Mouse (Mus musculus): ENCODE measurements around the gene Tenm4. TPM values are rescaled to one million over a fixed set of nuclear protein-coding genes. Genes with fewer than 3 reads are reported as not detected.

The Tenm4 gene
- polyA plus RNA-seq, 1 experiment from 2014 or later: 16.8 TPM

GRCm38 (mm10) chr7:96842477-96843255, 671.6 kb downstream of the Tenm4 start:
- 72% methylated on average over 12 of the region's 12 CpGs for WGBS
- no peak for DNase-seq (ENCODE audit: low spot score)
- peaks cover 11% of the 10 kb centered on the region; the same call in 1 of the 2 replicates for H3K36me3 ChIP-seq

DNA sequence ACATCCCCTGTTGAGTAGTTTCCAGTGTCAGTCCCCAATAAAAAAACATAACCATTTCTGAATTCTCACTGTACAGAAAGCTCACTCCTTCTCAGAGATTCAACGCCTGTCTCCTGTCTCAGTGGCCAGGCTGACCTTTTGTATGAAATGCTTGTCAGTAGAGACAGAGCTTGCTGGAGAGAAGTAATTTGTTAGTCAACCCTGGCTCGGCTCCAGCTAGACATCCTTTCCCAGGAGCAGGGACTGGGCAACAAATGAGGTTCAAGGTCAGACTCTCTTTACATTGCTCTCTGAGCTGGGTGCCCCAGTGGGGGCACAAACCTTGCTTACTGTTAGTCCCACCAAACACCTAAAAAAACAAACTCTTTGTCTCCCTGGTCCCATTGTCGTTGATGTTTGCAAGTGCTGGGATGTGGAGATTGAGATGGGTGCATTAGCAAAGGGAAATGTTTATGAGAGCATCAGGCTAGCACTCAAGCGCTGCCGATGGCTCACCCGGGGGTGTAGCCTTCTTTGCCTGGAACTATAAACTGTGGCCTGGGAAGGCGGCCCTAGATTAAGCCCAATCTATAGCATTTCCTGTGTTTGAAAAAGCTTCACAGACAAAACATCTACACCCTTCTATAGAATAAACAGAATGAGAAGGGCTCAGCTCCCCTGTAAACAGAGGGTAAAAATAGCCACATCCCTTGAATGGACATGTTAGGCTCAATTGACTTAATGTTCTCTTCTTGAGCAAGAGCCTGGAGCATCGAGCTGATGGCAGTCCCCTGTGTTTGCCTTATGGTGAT, 673.3 kb downstream of the Tenm4 start:
- 0 out of 2 replicates have a peak, but pooled peaks cover 5% of the 10 kb centered on the region for H3K27me3 ChIP-seq (ENCODE audit: insufficient read depth, poor library complexity, severe bottlenecking)
- peaks cover 8% of the 10 kb centered on the region; the same call in 1 of the 2 replicates for H3K4me1 ChIP-seq
- 0 out of 2 replicates have a peak, but pooled peaks cover 10% of the 10 kb centered on the region for H3K36me3 ChIP-seq
- no peak for DNase-seq (ENCODE audit: low spot score)
- H3K4me3 ChIP-seq: no peak overlapping the region
- H3K27ac ChIP-seq: no peak overlapping the region
- H3K9me3 ChIP-seq: no peaks in the 10 kb centered on the region
- 72% methylated on average over 8 of the region's 8 CpGs for WGBS

More at GRCm38 (mm10) chr7:96842477-96843255, 671.6 kb downstream of the Tenm4 start:
- H3K4me1 ChIP-seq: peaks cover 8% of the 10 kb centered on the region; the same call in 1 of the 2 replicates
- 0 out of 2 replicates have a peak, but pooled peaks cover 5% of the 10 kb centered on the region for H3K27me3 ChIP-seq (ENCODE audit: insufficient read depth, poor library complexity, severe bottlenecking)
- H3K9me3 ChIP-seq: no peaks in the 10 kb centered on the region
- H3K27ac ChIP-seq: no peak overlapping the region
- H3K4me3 ChIP-seq: no peak overlapping the region

DNA sequence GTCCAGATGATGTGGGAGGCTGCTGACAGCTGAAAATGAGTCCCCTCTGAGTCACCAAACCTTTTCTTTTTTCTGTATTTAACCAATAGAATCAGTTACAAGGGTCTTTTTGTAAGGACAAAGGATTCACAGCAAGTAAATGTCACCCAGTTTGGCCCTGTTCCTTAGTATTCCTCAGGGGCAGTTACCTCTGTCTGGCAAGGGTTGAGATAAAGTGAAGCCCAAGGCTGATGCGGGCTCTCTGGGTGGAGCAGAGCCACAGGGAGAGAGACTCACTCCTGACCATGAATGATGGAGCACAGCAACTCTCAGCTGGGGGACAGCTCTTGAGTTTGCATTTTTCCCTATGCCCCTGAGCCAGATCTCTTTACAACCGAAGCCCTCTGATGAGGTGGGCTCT, 681.7 kb downstream of the Tenm4 start:
- Histone ChIP-seq H3K27ac (no peak overlapping the region), H3K4me1 (no peaks in the 10 kb centered on the region), H3K9me3 (no peaks in the 10 kb centered on the region), H3K36me3 (peaks cover 10% of the 10 kb centered on the region; the same call in 1 of the 2 replicates), H3K4me3 (no peak overlapping the region), H3K27me3 (ENCODE audit: insufficient read depth, poor library complexity, severe bottlenecking) (no peaks in the 10 kb centered on the region)
- WGBS: 76% methylated on average over 2 of the region's 2 CpGs
- no peak for DNase-seq (ENCODE audit: low spot score)

GRCm38 (mm10) chr7:96855867-96856406, 684.9 kb downstream of the Tenm4 start:
- Histone ChIP-seq H3K9me3 (no peaks in the 10 kb centered on the region), H3K27ac (no peak overlapping the region), H3K4me1 (no peaks in the 10 kb centered on the region), H3K27me3 (ENCODE audit: insufficient read depth, poor library complexity, severe bottlenecking) (no peaks in the 10 kb centered on the region), H3K36me3 (peaks cover 2% of the 10 kb centered on the region; the same call in 1 of the 2 replicates), H3K4me3 (no peak overlapping the region)
- DNase-seq (ENCODE audit: low spot score): no peak
- 81% methylated on average over 5 of the region's 5 CpGs for WGBS

DNA sequence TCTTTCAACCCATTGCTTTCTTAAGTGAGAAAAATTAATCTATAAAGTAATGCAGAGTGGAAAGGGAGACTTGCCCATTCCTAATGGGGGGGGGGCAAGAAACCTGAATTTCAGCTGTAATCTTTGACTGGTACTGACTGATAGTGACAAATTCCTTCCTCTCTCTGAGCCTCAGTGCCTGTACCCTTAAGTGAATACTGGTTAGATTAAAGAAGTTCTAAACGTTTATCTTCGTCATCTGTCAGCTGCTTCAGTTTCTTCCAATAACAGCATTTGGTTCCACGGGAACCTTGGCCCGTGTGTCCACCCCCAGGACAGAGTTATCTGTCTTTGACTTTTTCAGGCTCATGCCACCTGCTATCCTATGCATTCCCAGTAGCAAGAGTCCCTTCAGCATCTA, 685.5 kb downstream of the Tenm4 start:
- Histone ChIP-seq H3K36me3 (peaks cover 2% of the 10 kb centered on the region; the same call in 1 of the 2 replicates), H3K27ac (no peak overlapping the region), H3K4me3 (no peak overlapping the region), H3K9me3 (no peaks in the 10 kb centered on the region), H3K4me1 (no peaks in the 10 kb centered on the region), H3K27me3 (ENCODE audit: insufficient read depth, poor library complexity, severe bottlenecking) (no peaks in the 10 kb centered on the region)
- no peak for DNase-seq (ENCODE audit: low spot score)
- WGBS: 54% methylated on average over 4 of the region's 4 CpGs

DNA sequence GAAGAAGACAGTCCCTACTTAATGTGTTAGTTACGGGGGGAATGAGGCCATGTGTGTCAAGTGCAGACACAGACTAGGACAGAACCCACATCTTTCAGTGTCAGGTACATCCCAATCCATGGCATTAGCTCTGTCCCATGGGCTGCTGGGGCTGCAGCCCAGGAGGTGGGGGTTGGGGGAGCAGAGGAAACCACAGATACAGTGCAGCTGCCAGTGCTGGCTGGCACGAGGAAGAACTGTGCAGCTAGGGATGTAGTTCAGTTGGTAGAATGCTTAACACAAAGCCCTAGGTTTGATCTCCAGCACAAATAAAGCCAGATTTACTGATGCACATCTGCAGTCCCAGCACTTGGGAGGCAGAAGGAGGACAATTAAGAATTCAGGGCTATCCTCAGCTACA, 688.0 kb downstream of the Tenm4 start:
- Histone ChIP-seq H3K4me3 (no peak overlapping the region), H3K27me3 (ENCODE audit: insufficient read depth, poor library complexity, severe bottlenecking) (no peaks in the 10 kb centered on the region), H3K9me3 (no peaks in the 10 kb centered on the region), H3K27ac (no peak overlapping the region), H3K4me1 (no peaks in the 10 kb centered on the region), H3K36me3 (no peaks in the 10 kb centered on the region)
- 81% methylated on average over 2 of the region's 2 CpGs for WGBS
- DNase-seq (ENCODE audit: low spot score): no peak

DNA sequence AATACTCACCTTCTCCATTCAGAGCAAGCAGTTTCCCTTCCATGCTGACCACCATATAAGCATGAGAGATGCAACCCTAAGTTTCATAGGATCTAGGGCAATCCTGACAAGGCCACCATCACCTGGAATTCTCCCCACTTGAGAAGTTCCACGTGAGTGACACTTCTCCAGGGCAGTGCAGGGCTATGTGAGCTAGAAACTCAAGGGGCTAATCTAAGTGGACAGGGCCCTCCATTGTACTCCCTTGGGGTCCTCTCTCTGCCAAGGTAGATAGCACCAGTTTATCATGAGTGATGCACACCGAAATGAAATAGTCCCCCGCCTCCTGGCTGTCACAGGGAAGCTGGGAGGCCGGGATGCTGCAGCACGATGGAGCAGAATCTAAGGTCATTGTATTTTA, 688.6 kb downstream of the Tenm4 start:
- Histone ChIP-seq H3K4me1 (no peaks in the 10 kb centered on the region), H3K36me3 (no peaks in the 10 kb centered on the region), H3K4me3 (no peak overlapping the region), H3K27ac (no peak overlapping the region), H3K27me3 (ENCODE audit: insufficient read depth, poor library complexity, severe bottlenecking) (no peaks in the 10 kb centered on the region), H3K9me3 (no peaks in the 10 kb centered on the region)
- DNase-seq (ENCODE audit: low spot score): no peak
- 85% methylated on average over 5 of the region's 5 CpGs for WGBS

DNA sequence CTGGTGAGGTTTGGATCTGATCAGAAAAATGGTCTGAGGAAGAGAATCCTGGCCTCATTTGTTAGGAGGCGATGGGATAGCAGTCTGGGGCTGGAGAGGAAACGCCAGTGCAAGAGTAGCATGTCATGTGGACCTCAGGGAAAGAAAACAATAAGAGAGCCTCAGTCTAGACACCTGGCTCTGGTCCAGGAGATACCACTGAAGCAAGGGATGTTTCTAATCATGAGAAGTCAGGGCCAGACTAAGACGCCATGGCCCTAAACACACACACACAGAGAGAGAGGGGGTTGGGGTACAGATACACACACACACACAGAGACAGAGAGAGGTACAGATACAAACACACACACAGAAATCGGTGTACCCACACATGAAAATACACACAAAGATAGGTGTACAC, 689.6 kb downstream of the Tenm4 start:
- no peak overlapping the region for H3K4me3 ChIP-seq
- no peak for DNase-seq (ENCODE audit: low spot score)
- H3K4me1 ChIP-seq: no peaks in the 10 kb centered on the region
- H3K36me3 ChIP-seq: no peaks in the 10 kb centered on the region
- no peak overlapping the region for H3K27ac ChIP-seq
- no peaks in the 10 kb centered on the region for H3K9me3 ChIP-seq
- WGBS: 69% methylated on average over 4 of the region's 4 CpGs
- no peaks in the 10 kb centered on the region for H3K27me3 ChIP-seq (ENCODE audit: insufficient read depth, poor library complexity, severe bottlenecking)

- H3K27me3 ChIP-seq (ENCODE audit: insufficient read depth, poor library complexity, severe bottlenecking): no peaks in the 10 kb centered on the region
- no peaks in the 10 kb centered on the region for H3K36me3 ChIP-seq
- no peak overlapping the region for H3K4me3 ChIP-seq
- DNase-seq (ENCODE audit: low spot score): no peak
- no peaks in the 10 kb centered on the region for H3K9me3 ChIP-seq
- H3K27ac ChIP-seq: no peak overlapping the region
- H3K4me1 ChIP-seq: no peaks in the 10 kb centered on the region
- 69% methylated on average over 7 of the region's 7 CpGs for WGBS
Measured at GRCm38 (mm10) chr7:96864894-96865722, 694.1 kb downstream of the Tenm4 start.

DNA sequence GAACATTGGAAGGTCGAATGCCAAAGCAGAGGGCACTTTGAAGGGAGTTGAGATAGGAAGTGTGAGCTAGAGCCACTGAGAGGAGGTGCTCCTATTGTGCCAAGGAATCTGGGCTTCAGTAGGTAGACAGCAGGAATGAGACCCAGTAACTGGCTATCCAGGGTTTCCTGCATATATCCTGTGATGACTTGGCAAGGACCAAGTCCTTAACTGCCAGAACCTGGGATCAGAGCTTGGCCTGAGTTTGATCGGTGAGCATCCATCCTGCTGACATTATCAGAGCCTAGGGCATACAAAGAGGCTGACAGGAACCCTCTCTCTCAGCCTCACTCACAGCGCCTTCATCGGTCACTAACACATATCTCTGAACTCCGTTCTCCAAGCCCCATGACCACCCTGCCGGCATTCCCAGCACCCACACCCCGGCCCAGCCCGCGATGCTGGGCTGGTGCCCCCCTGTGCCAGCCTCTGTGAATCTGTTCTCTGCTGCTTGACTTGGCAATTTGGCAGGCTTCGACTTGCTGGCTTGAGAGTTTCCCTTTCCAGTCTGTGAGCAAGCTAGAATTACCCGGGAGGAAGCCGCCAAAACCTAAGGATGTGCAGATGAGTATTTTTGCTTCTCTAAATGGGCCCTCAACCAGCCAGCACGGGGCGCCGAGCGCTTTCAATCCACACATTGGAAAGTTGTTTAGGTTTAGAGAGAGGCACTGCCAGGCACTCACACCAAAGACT, 698.2 kb downstream of the Tenm4 start:
- Histone ChIP-seq H3K36me3 (peaks cover 9% of the 10 kb centered on the region; the same call in 1 of the 2 replicates), H3K9me3 (no peaks in the 10 kb centered on the region), H3K4me3 (no peak overlapping the region), H3K27ac (no peak overlapping the region), H3K27me3 (ENCODE audit: insufficient read depth, poor library complexity, severe bottlenecking) (no peaks in the 10 kb centered on the region), H3K4me1 (no peaks in the 10 kb centered on the region)
- no peak for DNase-seq (ENCODE audit: low spot score)
- 86% methylated on average over 16 of the region's 16 CpGs for WGBS

- no peak for DNase-seq (ENCODE audit: low spot score)
- H3K27ac ChIP-seq: no peak overlapping the region
- 83% methylated on average over 8 of the region's 8 CpGs for WGBS
- H3K36me3 ChIP-seq: peaks cover 10% of the 10 kb centered on the region; the same call in 1 of the 2 replicates
- no peaks in the 10 kb centered on the region for H3K4me1 ChIP-seq
- H3K4me3 ChIP-seq: no peak overlapping the region
- no peaks in the 10 kb centered on the region for H3K9me3 ChIP-seq
- H3K27me3 ChIP-seq (ENCODE audit: insufficient read depth, poor library complexity, severe bottlenecking): no peaks in the 10 kb centered on the region
Measured at GRCm38 (mm10) chr7:96870473-96870872, 699.4 kb downstream of the Tenm4 start.

DNA sequence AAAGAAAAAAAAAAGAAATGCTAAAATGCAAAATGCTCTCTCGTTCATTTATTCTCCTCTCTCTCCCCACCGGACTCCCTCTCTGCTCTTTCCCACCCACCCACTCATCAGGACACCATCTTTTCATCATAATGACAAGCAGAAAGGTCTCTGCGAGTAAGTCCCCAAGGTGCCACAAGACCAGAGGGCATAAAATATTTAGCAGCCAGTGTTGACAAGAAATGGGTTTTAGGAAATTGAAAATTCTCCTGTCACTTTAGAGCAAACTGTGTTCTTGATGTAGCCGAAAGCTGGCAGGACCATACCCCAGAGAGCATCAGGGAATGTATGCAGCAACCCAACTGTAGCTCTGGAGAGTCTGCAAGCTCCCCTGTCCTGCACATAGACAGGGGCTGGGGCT, 700.0 kb downstream of the Tenm4 start:
- Histone ChIP-seq H3K36me3 (peaks cover 10% of the 10 kb centered on the region; the same call in 1 of the 2 replicates), H3K9me3 (no peaks in the 10 kb centered on the region), H3K27ac (no peak overlapping the region), H3K27me3 (ENCODE audit: insufficient read depth, poor library complexity, severe bottlenecking) (no peaks in the 10 kb centered on the region), H3K4me1 (no peaks in the 10 kb centered on the region), H3K4me3 (no peak overlapping the region)
- DNase-seq (ENCODE audit: low spot score): no peak
- WGBS: 84% methylated on average over 4 of the region's 4 CpGs

Measured in heart, embryonic 10.5 days (tissue).